Mouse (Mus musculus) spleen, adult 2 months (tissue): ENCODE measurements around the gene Eef2kmt. TPM values are rescaled to one million over a fixed set of nuclear protein-coding genes. Genes with fewer than 3 reads are reported as not detected.
A peak's percentile ranks its signal among the peaks of the same experiment; 100 is the strongest.
"Not testable (repeated sequence)": the region's sequence is repeated elsewhere in the genome, so short reads cannot be mapped to it uniquely, and the experiment has no call there.

Source experiments
- DNase-seq, 2 experiments: peaks; one replicate each; pipeline versions ENCODE4 v3.0.0 to v3.0.0-alpha.2; 2012 to 2021; ENCODE audit warnings: low spot score in 2 of 2, low read depth in 1 of 2
- H3K27ac ChIP-seq: fragments of 200-500 bp; 2 replicates; pipeline ENCODE4 v1.5.1; 2012; ENCODE audit warnings: low read length, inconsistent platforms; ENCODE audit not compliant: insufficient read depth
- H3K27me3 ChIP-seq: fragments of 200-500 bp; 2 replicates; pipeline ENCODE4 v1.6.1; 2012; ENCODE audit warnings: mild to moderate bottlenecking, moderate library complexity, low read length, inconsistent platforms; ENCODE audit not compliant: control insufficient read depth, insufficient read depth
- H3K36me3 ChIP-seq: fragments of 200-500 bp; 2 replicates; pipeline ENCODE4 v1.6.1; 2012; ENCODE audit warnings: mild to moderate bottlenecking, low read length, inconsistent platforms; ENCODE audit not compliant: control insufficient read depth, insufficient read depth
- H3K4me1 ChIP-seq: fragments of 200-500 bp; 2 replicates; pipeline ENCODE4 v1.6.1; 2011; ENCODE audit warnings: inconsistent platforms; ENCODE audit not compliant: control insufficient read depth, insufficient read depth, insufficient read length
- H3K4me3 ChIP-seq: fragments of 200-500 bp; 2 replicates; pipeline ENCODE4 v1.5.1; 2011; ENCODE audit warnings: mild to moderate bottlenecking, inconsistent platforms; ENCODE audit not compliant: insufficient read depth, insufficient read length; ENCODE audit errors: extremely low read depth
- CTCF ChIP-seq: fragments of 200-500 bp; IDR thresholded peaks from 2 replicates; pipeline ENCODE4 v1.5.1; 2011; ENCODE audit warnings: mild to moderate bottlenecking, inconsistent platforms; ENCODE audit not compliant: insufficient read depth, insufficient read length, insufficient replicate concordance; ENCODE audit errors: extremely low read depth
- POLR2A ChIP-seq: fragments of 200-500 bp; IDR thresholded peaks from 2 replicates; pipeline ENCODE4 v1.6.1; 2011; ENCODE audit warnings: low read depth, low read length, inconsistent platforms
- WGBS: fragments of 180-500 bp; shearing (Covaris S2); methylation state at CpG from one replicate; pipeline ENCODE4 v1.1.7; 2018; 5-methylcytosine and 5-hydroxymethylcytosine counted together
- polyA plus RNA-seq: library from polyadenylated mRNA; depleted of rRNA; stranded (reverse); fragments of >200 nt; gene quantifications from 2 replicates; pipeline ENCODE4 v1.2.3, GENCODE M21; 2012

The Eef2kmt gene
- polyA plus RNA-seq, 1 experiment: 35.4 TPM

- Histone ChIP-seq H3K27ac (no peak overlapping the region), H3K4me1 (no peaks in the 10 kb centered on the region), H3K27me3 (no peaks in the 10 kb centered on the region), H3K36me3 (peaks cover 16% of the 10 kb centered on the region), H3K4me3 (no peak overlapping the region)
- no peak for TF ChIP-seq POLR2A
- TF ChIP-seq CTCF: no peak
- WGBS: 89% methylated on average over 6 of the region's 6 CpGs
- DNase-seq: no peak
Observed at GRCm38 (mm10) chr16:5242882-5243281, 12.9 kb downstream of the Eef2kmt start.

GRCm38 (mm10) chr16:5242355-5242754 lies 13.4 kb downstream of the Eef2kmt start:
- Histone ChIP-seq H3K27me3 (no peaks in the 10 kb centered on the region), H3K27ac (no peak overlapping the region), H3K36me3 (peaks cover 13% of the 10 kb centered on the region), H3K4me1 (no peaks in the 10 kb centered on the region), H3K4me3 (no peak overlapping the region)
- no peak for TF ChIP-seq CTCF
- TF ChIP-seq POLR2A: no peak
- 94% methylated on average over 4 of the region's 4 CpGs for WGBS
- no peak for DNase-seq

- H3K4me1 ChIP-seq: peaks cover 4% of the 10 kb centered on the region; the same call in 1 of the 2 replicates
- TF ChIP-seq POLR2A (peak; percentile 99), CTCF (no peak)
- WGBS: 2% methylated on average over 47 of the region's 47 CpGs
Observed at GRCm38 (mm10) chr16:5233418-5234313, 22.1 kb downstream of the Eef2kmt start, which contains the start of gene Alg1. Gene Alg1, plus strand, starts transcription at chr16:5233621.

GRCm38 (mm10) chr16:5232982-5233381 lies 22.8 kb downstream of the Eef2kmt start:
- no peak for DNase-seq
- Histone ChIP-seq H3K4me1 (peaks cover 4% of the 10 kb centered on the region; the same call in 1 of the 2 replicates), H3K36me3 (no peaks in the 10 kb centered on the region), H3K27me3 (no peaks in the 10 kb centered on the region), H3K4me3 (peak overlapping the region; percentile 96; the same call in 1 of the 2 replicates), H3K27ac (no peak overlapping the region)
- WGBS: 79% methylated on average over 4 of the region's 4 CpGs
- TF ChIP-seq POLR2A (no peak), CTCF (no peak)

More at GRCm38 (mm10) chr16:5233418-5234313, 22.1 kb downstream of the Eef2kmt start, which contains the start of gene Alg1:
- H3K36me3 ChIP-seq: no peaks in the 10 kb centered on the region
- peak; percentile 82 to 90 for DNase-seq
- peak within 1 kb of the TSS; percentile 63 for H3K27ac ChIP-seq
- H3K27me3 ChIP-seq: no peaks in the 10 kb centered on the region
- peak within 1 kb of the TSS; percentile 96 for H3K4me3 ChIP-seq

- 72% methylated on average over 3 of the region's 3 CpGs for WGBS
- not testable (repeated sequence) for H3K4me3 ChIP-seq, H3K27me3 ChIP-seq, H3K4me1 ChIP-seq, H3K36me3 ChIP-seq, H3K27ac ChIP-seq, DNase-seq
Observed at GRCm38 (mm10) chr16:5228103-5228502, 27.7 kb downstream of the Eef2kmt start.

- H3K36me3 ChIP-seq, H3K27ac ChIP-seq, H3K4me3 ChIP-seq, H3K27me3 ChIP-seq, DNase-seq, H3K4me1 ChIP-seq: not testable (repeated sequence)
- WGBS: 82% methylated on average over 19 of the region's 19 CpGs
Observed at GRCm38 (mm10) chr16:5227501-5227900, 28.3 kb downstream of the Eef2kmt start.

GRCm38 (mm10) chr16:5226534-5226933 lies 29.2 kb downstream of the Eef2kmt start:
- WGBS: 4% methylated on average over 1 of the region's 1 CpGs
- DNase-seq, H3K27me3 ChIP-seq, H3K4me3 ChIP-seq, H3K36me3 ChIP-seq, H3K4me1 ChIP-seq, H3K27ac ChIP-seq: not testable (repeated sequence)
